Mouse (Mus musculus) brain, embryonic 14.5 days (tissue): Measurements from ENCODE around the gene Ccdc78.

Experiments used
- CTCF ChIP-seq: fragments of 200-500 bp; IDR thresholded peaks from 2 replicates; pipeline ENCODE4 v1.5.1; 2012; ENCODE audit warnings: inconsistent platforms, mild to moderate bottlenecking, moderate library complexity, borderline replicate concordance; ENCODE audit not compliant: insufficient read depth, insufficient read length; ENCODE audit errors: extremely low read depth
- POLR2A ChIP-seq: fragments of 200-500 bp; IDR thresholded peaks from 2 replicates; pipeline ENCODE4 v1.6.1; 2012; ENCODE audit warnings: mild to moderate bottlenecking, inconsistent platforms, borderline replicate concordance; ENCODE audit not compliant: poor library complexity, insufficient read depth, insufficient read length, severe bottlenecking; ENCODE audit errors: extremely low read depth

DNA sequence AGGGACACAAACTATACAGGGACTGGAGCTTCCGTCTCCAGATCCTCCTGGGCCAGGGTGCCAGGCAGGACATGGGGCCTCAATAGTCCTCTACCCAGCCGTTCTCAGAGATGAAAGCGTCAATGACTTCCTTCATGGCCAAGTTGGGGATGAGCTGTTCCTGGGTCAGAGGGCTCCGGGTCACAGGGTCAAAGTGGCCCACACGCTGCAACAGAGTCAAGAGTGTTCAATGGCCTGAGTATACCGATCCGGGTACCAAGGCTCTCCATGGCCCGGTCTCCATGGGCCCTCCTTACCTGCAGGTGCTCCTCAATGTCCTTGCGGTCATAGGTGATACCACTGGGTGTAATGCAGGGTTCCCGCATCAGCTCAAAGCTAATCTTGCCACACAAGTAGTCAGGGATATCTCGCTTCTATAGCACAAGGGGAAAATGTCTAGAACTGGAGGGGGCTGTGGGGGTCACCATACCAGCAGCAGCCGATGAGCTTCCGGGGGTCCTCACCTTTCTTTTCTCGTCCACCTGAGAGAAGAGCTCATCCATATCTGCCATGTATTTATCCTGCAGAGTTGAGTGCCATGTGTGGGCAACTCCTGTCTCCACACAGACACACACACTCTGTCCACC, 44.5 kb downstream of the Ccdc78 start:
- TF ChIP-seq POLR2A (no peak), CTCF (no peak)
